Mouse (Mus musculus): ENCODE results near the gene Gm5105.

The Gm5105 gene

GRCm38 (mm10) chr3:138077476-138078340 lies 10.5 kb upstream of the Gm5105 start:
- Histone ChIP-seq H3K36me3 (ENCODE audit: control insufficient read depth, insufficient read depth, low read length, poor library complexity, severe bottlenecking) (no peaks in the 10 kb centered on the region), H3K27me3 (ENCODE audit: control insufficient read depth, insufficient read depth, low read length, poor library complexity, severe bottlenecking) (no peaks in the 10 kb centered on the region)
- no peak for DNase-seq (ENCODE audit: low read depth, low spot score)

- no peaks in the 10 kb centered on the region for H3K27me3 ChIP-seq (ENCODE audit: control insufficient read depth, insufficient read depth, low read length, poor library complexity, severe bottlenecking)
- DNase-seq (ENCODE audit: low read depth, low spot score), result no peak
- H3K36me3 ChIP-seq (ENCODE audit: control insufficient read depth, insufficient read depth, low read length, poor library complexity, severe bottlenecking), result no peaks in the 10 kb centered on the region
Observed at GRCm38 (mm10) chr3:138075209-138075608, 8.0 kb upstream of the Gm5105 start.

DNA sequence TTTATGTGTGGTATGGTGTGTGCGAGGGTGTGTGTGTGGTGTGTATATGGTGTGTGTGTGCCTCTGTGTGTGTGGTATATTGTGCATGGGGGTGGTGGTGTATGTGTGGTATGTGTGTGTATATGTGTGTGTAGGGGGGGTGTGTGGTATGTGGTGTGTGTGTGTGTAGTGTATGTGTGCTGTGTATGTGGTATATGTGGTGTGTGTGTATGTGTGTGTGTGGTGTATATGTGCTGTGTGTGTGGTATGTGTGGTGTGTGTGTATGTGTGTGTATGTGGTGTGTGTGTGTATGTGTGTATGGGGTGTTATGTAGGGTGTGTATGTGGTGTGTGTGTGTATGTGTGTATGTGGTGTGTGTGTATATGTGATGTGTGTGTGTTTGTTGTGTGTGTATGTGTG lies 7.0 kb upstream of the Gm5105 start:
- Histone ChIP-seq H3K36me3 (ENCODE audit: control insufficient read depth, insufficient read depth, low read length, poor library complexity, severe bottlenecking) (no peaks in the 10 kb centered on the region), H3K27me3 (ENCODE audit: control insufficient read depth, insufficient read depth, low read length, poor library complexity, severe bottlenecking) (no peaks in the 10 kb centered on the region)
- DNase-seq (ENCODE audit: low read depth, low spot score), result no peak

- Histone ChIP-seq H3K27me3 (ENCODE audit: control insufficient read depth, insufficient read depth, low read length, poor library complexity, severe bottlenecking) (no peaks in the 10 kb centered on the region), H3K36me3 (ENCODE audit: control insufficient read depth, insufficient read depth, low read length, poor library complexity, severe bottlenecking) (no peaks in the 10 kb centered on the region)
- no peak for DNase-seq (ENCODE audit: low read depth, low spot score)
Observed at GRCm38 (mm10) chr3:138071476-138072073, 4.4 kb upstream of the Gm5105 start.

DNA sequence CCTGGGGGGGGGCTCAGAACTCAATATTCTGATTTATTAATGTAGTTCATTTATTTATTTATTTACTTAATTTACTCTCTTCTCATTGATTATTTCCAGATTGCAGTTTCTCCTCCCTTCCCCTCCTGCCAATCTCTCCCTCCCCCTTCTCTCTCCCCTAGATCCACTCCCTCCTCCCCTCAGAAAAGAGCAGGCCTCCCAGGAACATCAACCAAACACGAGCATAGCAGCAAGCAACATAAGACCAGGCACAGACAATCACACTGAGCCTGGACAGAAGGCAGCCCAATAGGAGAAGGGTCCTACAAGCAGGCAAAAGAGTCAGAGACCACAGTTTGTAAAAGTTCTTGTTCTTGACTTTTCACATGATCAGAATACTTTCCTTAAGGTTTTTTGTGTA lies 3.8 kb upstream of the Gm5105 start:
- no peaks in the 10 kb centered on the region for H3K27me3 ChIP-seq (ENCODE audit: control insufficient read depth, insufficient read depth, low read length, poor library complexity, severe bottlenecking)
- H3K36me3 ChIP-seq (ENCODE audit: control insufficient read depth, insufficient read depth, low read length, poor library complexity, severe bottlenecking), result no peaks in the 10 kb centered on the region
- DNase-seq (ENCODE audit: low read depth, low spot score), result no peak

- no peaks in the 10 kb centered on the region for H3K36me3 ChIP-seq (ENCODE audit: control insufficient read depth, insufficient read depth, low read length, poor library complexity, severe bottlenecking)
- H3K27me3 ChIP-seq (ENCODE audit: control insufficient read depth, insufficient read depth, low read length, poor library complexity, severe bottlenecking), result no peaks in the 10 kb centered on the region
- DNase-seq (ENCODE audit: low read depth, low spot score), result no peak
Observed at GRCm38 (mm10) chr3:138069756-138070511, 2.7 kb upstream of the Gm5105 start.

- H3K36me3 ChIP-seq (ENCODE audit: control insufficient read depth, insufficient read depth, low read length, poor library complexity, severe bottlenecking), result no peaks in the 10 kb centered on the region
Observed at GRCm38 (mm10) chr3:138068103-138068502, 915 bp upstream of the Gm5105 start.

GRCm38 (mm10) chr3:138066348-138066856 lies 786 bp downstream of the Gm5105 start:
- Histone ChIP-seq H3K27me3 (ENCODE audit: control insufficient read depth, insufficient read depth, low read length, poor library complexity, severe bottlenecking) (no peaks in the 10 kb centered on the region), H3K36me3 (ENCODE audit: control insufficient read depth, insufficient read depth, low read length, poor library complexity, severe bottlenecking) (no peaks in the 10 kb centered on the region)
- no peak for DNase-seq (ENCODE audit: low read depth, low spot score)

More at GRCm38 (mm10) chr3:138068103-138068502, 915 bp upstream of the Gm5105 start:
- H3K27me3 ChIP-seq (ENCODE audit: control insufficient read depth, insufficient read depth, low read length, poor library complexity, severe bottlenecking), result no peaks in the 10 kb centered on the region
- no peak for DNase-seq (ENCODE audit: low read depth, low spot score)

DNA sequence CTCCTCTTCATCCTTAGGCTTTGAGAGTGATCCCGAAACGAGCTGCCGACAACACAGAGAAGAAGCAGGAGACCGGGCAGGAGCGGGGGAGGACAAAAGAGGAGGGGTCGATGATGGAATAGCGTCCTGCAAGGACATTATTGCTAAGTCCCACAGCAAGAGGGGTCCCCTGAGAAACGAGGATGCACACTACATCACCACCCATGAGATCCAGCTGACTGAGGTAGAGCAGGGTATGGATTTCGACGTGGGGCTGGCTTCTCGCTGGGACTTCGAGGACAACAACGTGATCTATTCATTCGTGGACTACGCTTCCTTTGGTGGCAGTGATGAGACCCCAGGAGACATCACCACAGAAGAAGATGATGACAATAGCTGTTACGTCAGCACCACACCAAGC lies 1.3 kb downstream of the Gm5105 start:
- no peaks in the 10 kb centered on the region for H3K36me3 ChIP-seq (ENCODE audit: control insufficient read depth, insufficient read depth, low read length, poor library complexity, severe bottlenecking)

DNA sequence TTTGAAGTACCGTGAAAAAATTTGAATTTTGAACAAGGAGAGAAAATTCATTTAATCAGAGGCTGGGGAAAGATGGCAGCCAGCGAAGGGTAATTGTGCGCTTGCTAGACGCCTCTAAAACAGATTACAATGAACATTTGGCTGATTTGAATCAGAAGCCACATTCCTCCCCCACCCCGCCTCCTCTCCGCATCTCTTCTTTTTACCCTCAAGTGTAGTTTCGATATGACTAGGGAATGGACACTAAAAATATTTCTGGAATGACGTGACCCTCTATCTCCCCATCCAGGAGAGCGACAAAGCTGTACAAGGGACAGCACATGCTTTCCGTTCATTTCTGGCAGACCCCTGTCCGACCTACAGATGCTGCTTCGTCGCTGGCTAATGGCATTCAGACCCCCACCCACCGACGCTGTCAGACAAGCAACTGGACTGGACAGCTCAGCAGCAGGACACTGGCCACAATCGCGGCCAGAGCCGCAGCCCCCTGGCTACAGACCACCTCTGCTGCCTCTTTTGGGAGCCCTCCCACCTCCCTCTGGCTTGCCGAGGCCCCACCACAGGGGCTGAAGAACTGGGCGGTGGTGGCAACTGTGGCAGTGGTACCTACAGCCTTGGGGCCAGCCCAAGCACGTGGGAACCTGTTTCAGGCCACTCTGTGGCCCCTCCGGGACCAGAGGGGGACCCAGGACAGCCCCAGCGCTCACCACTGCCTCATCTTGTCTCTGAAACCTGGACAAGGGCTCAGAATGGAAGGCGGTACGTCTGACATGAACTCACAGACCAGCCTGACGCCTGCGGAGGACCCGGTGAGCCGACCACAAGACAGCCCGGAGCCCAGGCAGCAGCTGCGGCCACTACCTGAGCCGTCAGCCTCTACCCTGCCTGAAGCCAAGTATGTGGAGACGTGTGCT lies 2.2 kb downstream of the Gm5105 start, which contains the start of gene 1110002E22Rik:
Gene 1110002E22Rik, plus strand, starts transcription at position 321 of the 914 bp plus-strand sequence.
- no peaks in the 10 kb centered on the region for H3K27me3 ChIP-seq (ENCODE audit: control insufficient read depth, insufficient read depth, low read length, poor library complexity, severe bottlenecking)
- no peak for DNase-seq (ENCODE audit: low read depth, low spot score)
- no peaks in the 10 kb centered on the region for H3K36me3 ChIP-seq (ENCODE audit: control insufficient read depth, insufficient read depth, low read length, poor library complexity, severe bottlenecking)

More for the DNA sequence above, 1.3 kb downstream of the Gm5105 start:
- no peak for DNase-seq (ENCODE audit: low read depth, low spot score)
- no peaks in the 10 kb centered on the region for H3K27me3 ChIP-seq (ENCODE audit: control insufficient read depth, insufficient read depth, low read length, poor library complexity, severe bottlenecking)

DNA sequence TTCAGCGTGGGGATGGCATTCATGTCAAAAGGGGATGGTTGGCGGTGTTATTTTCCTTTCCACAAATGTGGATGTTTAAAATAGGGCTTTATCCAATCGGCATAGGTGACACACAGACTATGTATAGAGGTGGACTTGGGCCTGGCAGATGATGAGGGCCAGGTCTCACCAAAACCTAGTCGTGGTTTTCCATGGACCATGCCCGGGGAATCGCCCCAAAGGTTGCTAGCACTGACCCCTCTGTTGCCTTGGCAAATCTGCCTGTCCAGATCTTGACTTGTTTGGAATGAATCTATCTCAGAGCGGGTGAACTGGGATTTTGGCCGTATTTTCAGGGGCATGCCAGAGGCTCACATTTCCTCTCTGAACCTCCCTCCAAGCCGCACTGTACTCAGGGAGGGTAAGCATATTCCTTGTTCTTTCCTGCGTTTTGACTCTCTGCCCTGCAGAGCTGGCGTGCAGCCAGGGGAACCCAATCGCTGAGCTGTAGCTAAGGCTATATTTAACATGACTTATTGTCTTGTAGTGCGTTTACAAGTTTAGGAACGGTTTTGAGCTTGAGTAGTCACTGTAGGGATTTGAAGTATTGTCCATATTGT lies 3.4 kb downstream of the Gm5105 start:
- no peak for DNase-seq (ENCODE audit: low read depth, low spot score)
- Histone ChIP-seq H3K36me3 (ENCODE audit: control insufficient read depth, insufficient read depth, low read length, poor library complexity, severe bottlenecking) (no peaks in the 10 kb centered on the region), H3K27me3 (ENCODE audit: control insufficient read depth, insufficient read depth, low read length, poor library complexity, severe bottlenecking) (no peaks in the 10 kb centered on the region)

DNA sequence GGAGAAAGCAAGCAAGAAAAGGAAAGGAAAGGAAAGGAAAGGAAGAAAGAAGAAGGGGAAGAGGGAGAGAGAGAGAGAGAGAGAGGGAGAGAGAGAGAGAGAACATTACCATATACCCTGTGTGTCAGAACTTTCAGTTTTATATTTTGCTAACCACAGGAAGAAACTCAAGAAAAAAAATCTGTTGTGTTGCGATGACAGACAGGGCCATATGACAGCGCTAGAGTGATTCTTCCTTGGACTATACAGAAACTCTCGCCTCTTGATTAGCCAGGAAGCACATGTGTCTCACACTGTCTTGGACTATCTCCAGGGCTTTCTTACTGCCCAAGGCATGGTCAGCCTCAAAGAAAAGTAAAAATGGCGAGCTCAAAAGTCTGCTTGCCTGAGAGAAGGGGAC lies 4.5 kb downstream of the Gm5105 start:
- no peak for DNase-seq (ENCODE audit: low read depth, low spot score)
- Histone ChIP-seq H3K36me3 (ENCODE audit: control insufficient read depth, insufficient read depth, low read length, poor library complexity, severe bottlenecking) (no peaks in the 10 kb centered on the region), H3K27me3 (ENCODE audit: control insufficient read depth, insufficient read depth, low read length, poor library complexity, severe bottlenecking) (no peaks in the 10 kb centered on the region)

- Histone ChIP-seq H3K27me3 (ENCODE audit: control insufficient read depth, insufficient read depth, low read length, poor library complexity, severe bottlenecking) (no peaks in the 10 kb centered on the region), H3K36me3 (ENCODE audit: control insufficient read depth, insufficient read depth, low read length, poor library complexity, severe bottlenecking) (no peaks in the 10 kb centered on the region)
- no peak for DNase-seq (ENCODE audit: low read depth, low spot score)
Observed at GRCm38 (mm10) chr3:138061205-138061911, 5.8 kb downstream of the Gm5105 start.

Data from splenic B cell, adult 2 months (primary cell).